Mouse (Mus musculus): ENCODE measurements around the gene Hgf. TPM values are rescaled to one million over a fixed set of nuclear protein-coding genes. Genes with fewer than 3 reads are reported as not detected.

The Hgf gene
- total RNA-seq, 2 experiments from 2014 or later = 2.4 to 2.8 TPM

Other genes with a start within 250 kb of the Hgf start
- not detected for gene Gm28710, start 238.3 kb downstream of the Hgf start, total RNA-seq (2021)